Comparison of ENCODE assay signal across 22 mouse cellular contexts in genomic region chr16:57471071-57471470, GRCm38 (mm10).
DNase-seq lines count a peak whose midpoint lies in the region; ATAC-seq and TF ChIP-seq lines count a peak whose summit lies in the region.
"Had no signal": no experiment of that assay in that cellular context is flagged by ENCODE, and none has a peak within 500 bp of the region (broad histone marks: within the 10 kb centered on the region; RNA-seq: fewer than 3 reads in every experiment).

No protein-coding gene starts in this region.

- ATAC-seq in CD4-positive, CD25-positive, alpha-beta regulatory T cell, adult 4 months, result peak; percentile 94
- ATAC-seq in hematopoietic stem cell, adult 5-6 weeks (replicated peaks in 1 of 2; ENCODE audit: insufficient read depth in 1 of 2, low FRiP score in 2 of 2, low TSS enrichment in 1 of 2, low read depth in 1 of 2, poor library complexity in 2 of 2, severe bottlenecking in 2 of 2), result peak; percentile 82
- ATAC-seq in neutrophil, adult 5-6 weeks (ENCODE audit: extremely low read depth, insufficient number of reproducible peaks, low FRiP score, poor library complexity, severe bottlenecking), result peak; percentile 90
- no peak for ATAC-seq in forebrain, embryonic 11.5 days (replicated peaks; ENCODE audit: low FRiP score)

- H3K4me2 ChIP-seq in forebrain, embryonic 11.5 days (ENCODE audit: low read depth, low read length, severe bottlenecking), result no peak overlapping the region
- H3K4me2 ChIP-seq: hindbrain, embryonic 15.5 days; limb, embryonic 13.5 days; liver, embryonic 15.5 days; midbrain, embryonic 11.5 days; neural tube, embryonic 15.5 days had no signal

- TF ChIP-seq POLR2A in spleen, adult 2 months (IDR thresholded peaks at IDR 0.05; ENCODE audit: low read depth, low read length), result peak; percentile 9; the same call in 1 of the 2 replicates

- peaks cover 29% of the 10 kb centered on the region; the same call in 1 of the 2 replicates for H3K4me1 ChIP-seq in spleen, adult 2 months (ENCODE audit: control insufficient read depth, insufficient read depth, insufficient read length)
- H3K4me1 ChIP-seq in forebrain, embryonic 11.5 days (replicated peaks; ENCODE audit: control insufficient read depth, insufficient read depth, low read length), result no peaks in the 10 kb centered on the region
- H3K4me1 ChIP-seq: liver, embryonic 15.5 days; neural tube, embryonic 15.5 days had no signal

- H3K9me3 ChIP-seq in forebrain, embryonic 11.5 days (ENCODE audit: control insufficient read depth, low read length), result no peaks in the 10 kb centered on the region
- H3K9me3 ChIP-seq: heart, embryonic 10.5 days; hindbrain, embryonic 15.5 days; liver, embryonic 15.5 days had no signal

- H3K27ac ChIP-seq in spleen, adult 2 months (ENCODE audit: insufficient read depth, low read length), result peak overlapping the region; percentile 99
- H3K27ac ChIP-seq in forebrain, embryonic 11.5 days (ENCODE audit: low read depth, low read length), result no peak overlapping the region
- H3K27ac ChIP-seq: heart, embryonic 10.5 days; hindbrain, embryonic 15.5 days; limb, embryonic 13.5 days; liver, embryonic 15.5 days; neural tube, embryonic 15.5 days had no signal

- no peak overlapping the region for H3K9ac ChIP-seq in forebrain, embryonic 11.5 days (ENCODE audit: low read length)
- H3K9ac ChIP-seq: hindbrain, embryonic 15.5 days; limb, embryonic 13.5 days; liver, embryonic 15.5 days; neural tube, embryonic 15.5 days had no signal

- no peak overlapping the region for H3K4me3 ChIP-seq in spleen, adult 2 months (ENCODE audit: extremely low read depth, insufficient read depth, insufficient read length)
- H3K4me3 ChIP-seq in forebrain, embryonic 11.5 days (ENCODE audit: low read depth, low read length), result no peak overlapping the region
- H3K4me3 ChIP-seq: heart, embryonic 10.5 days; hindbrain, embryonic 15.5 days; limb, embryonic 13.5 days; liver, embryonic 15.5 days; neural tube, embryonic 15.5 days had no signal

- TF ChIP-seq CTCF in spleen, adult 2 months (IDR thresholded peaks at IDR 0.05; ENCODE audit: extremely low read depth, insufficient read depth, insufficient read length, insufficient replicate concordance), result no peak

- no peaks in the 10 kb centered on the region for H3K36me3 ChIP-seq in spleen, adult 2 months (ENCODE audit: control insufficient read depth, insufficient read depth, low read length)
- H3K36me3 ChIP-seq in forebrain, embryonic 11.5 days (ENCODE audit: control insufficient read depth, insufficient read depth, low read length), result no peaks in the 10 kb centered on the region
- H3K36me3 ChIP-seq: heart, embryonic 10.5 days; hindbrain, embryonic 15.5 days; limb, embryonic 13.5 days; liver, embryonic 15.5 days; neural tube, embryonic 15.5 days had no signal

- peak in 1 of 2 experiments; percentile 71 for DNase-seq in spleen, adult 2 months (ENCODE audit: low read depth in 1 of 2, low spot score in 2 of 2)
- no peak for DNase-seq in spleen, postnatal 14 days (ENCODE audit: low spot score in 2 of 2)
- DNase-seq in kidney, adult 9 months, result no peak
- DNase-seq in forebrain, embryonic 11.5 days (ENCODE audit: low spot score), result no peak
- no peak for DNase-seq in lung, postnatal 14 days
- DNase-seq: adrenal gland, postnatal 25 days; cerebellum, adult 8-10 months; gastrocnemius, postnatal 10 days; heart, postnatal 14 days; kidney, adult 11 months; kidney, postnatal 14 days; lung, postnatal 36 days; right cerebral cortex, adult 18-20 months had no signal

- H3K27me3 ChIP-seq in spleen, adult 2 months (ENCODE audit: control insufficient read depth, insufficient read depth, low read length), result no peaks in the 10 kb centered on the region
- no peaks in the 10 kb centered on the region for H3K27me3 ChIP-seq in forebrain, embryonic 11.5 days (ENCODE audit: control insufficient read depth, insufficient read depth, low read length)
- H3K27me3 ChIP-seq: hindbrain, embryonic 15.5 days; limb, embryonic 13.5 days; liver, embryonic 15.5 days; neural tube, embryonic 15.5 days had no signal
